Mouse (Mus musculus) G1E (cell line): ENCODE results near the gene Drd5.

Experiments used
- CTCF ChIP-seq: IDR thresholded peaks from 2 replicates; pipeline ENCODE4 v1.5.1; 2012; ENCODE audit warnings: low read depth, low read length, inconsistent platforms, mixed read lengths
- POLR2AphosphoS5 ChIP-seq: IDR thresholded peaks from 2 replicates; pipeline ENCODE4 v1.6.1; 2012; ENCODE audit warnings: low read depth, low read length, inconsistent platforms; ENCODE audit not compliant: insufficient replicate concordance
- TAL1 ChIP-seq: conservative IDR thresholded peaks from 2 replicates; pipeline ENCODE4 v1.6.1; 2012; ENCODE audit warnings: low read depth, low read length, inconsistent platforms, mixed read lengths

- no peak for TF ChIP-seq CTCF
- no peak for TF ChIP-seq TAL1
- TF ChIP-seq POLR2AphosphoS5: no peak
Observed at GRCm38 (mm10) chr5:38365521-38365920, 46.4 kb downstream of the Drd5 start.
